Mouse (Mus musculus): Measurements from ENCODE around the gene Yars2.
"Not testable (repeated sequence)": the region's sequence is repeated elsewhere in the genome, so short reads cannot be mapped to it uniquely, and the experiment has no call there.

Yars2 gene

DNA sequence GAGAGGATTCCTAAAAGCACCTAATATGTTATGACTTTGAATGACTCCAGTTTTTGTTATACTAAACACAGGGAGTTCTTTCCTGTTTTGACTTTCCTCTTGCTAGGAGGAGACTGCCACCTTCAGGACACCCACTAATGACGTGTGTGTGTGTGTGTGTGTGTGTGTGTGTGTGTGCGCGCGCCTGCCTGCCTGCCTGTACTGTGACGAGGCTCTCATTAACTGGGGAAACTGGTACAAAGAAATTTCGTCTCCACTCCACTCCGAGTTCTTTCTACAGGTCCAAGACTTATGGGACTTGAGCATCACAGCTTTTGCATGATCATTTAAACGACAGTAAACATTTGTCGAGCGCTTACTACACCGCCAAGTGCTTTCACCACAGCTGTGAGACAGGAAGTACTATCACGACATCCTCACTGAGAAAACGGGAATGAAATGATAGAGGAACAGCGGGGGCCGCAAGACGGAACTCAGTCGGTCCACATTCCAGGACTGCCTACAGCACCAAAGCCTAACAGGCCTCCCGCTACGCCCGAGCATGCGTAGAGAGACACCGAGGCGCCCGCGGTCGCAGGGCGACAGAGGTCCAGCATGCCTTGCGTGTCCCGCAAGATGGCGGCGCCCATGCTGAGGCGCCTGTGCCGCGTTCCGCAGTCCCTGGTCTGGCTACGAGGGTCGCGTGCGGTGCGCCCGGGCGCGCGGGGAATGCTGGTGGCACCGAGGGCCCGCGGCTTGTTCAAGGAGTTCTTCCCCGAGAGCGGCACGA, at the start of gene Yars2:
TSS of gene Yars2 (plus strand) at position 597 of the 769 bp plus-strand sequence.
- DNase-seq (ENCODE audit: low spot score): peak; percentile 92

- no peak for DNase-seq (ENCODE audit: low spot score)
Observed at GRCm38 (mm10) chr16:16253326-16254074, 49.3 kb upstream of the Yars2 start.

GRCm38 (mm10) chr16:16255217-16255616, 47.5 kb upstream of the Yars2 start:
- no peak for DNase-seq (ENCODE audit: low spot score)

- no peak for DNase-seq (ENCODE audit: low spot score)
Observed at GRCm38 (mm10) chr16:16255874-16256273, 46.9 kb upstream of the Yars2 start.

DNA sequence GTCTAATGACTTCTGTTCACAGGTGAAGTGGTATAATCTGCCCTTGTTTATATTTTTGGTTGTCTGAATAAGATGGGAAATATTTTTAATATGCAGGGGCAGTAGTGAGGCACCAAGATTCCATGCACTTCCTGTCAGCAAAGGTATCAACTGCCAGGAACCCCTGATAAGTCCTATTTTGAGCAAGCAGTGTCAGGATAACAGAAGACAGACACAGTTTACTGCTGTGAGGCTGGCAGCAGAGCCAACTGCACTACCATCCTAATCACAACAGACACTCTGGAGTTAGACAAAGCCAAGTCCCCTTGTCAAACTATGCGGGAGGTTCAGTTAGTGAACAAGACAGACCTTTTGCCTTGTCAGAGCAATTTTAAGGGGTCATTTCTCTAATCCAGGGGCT, 46.1 kb upstream of the Yars2 start:
- DNase-seq (ENCODE audit: low spot score): no peak

DNA sequence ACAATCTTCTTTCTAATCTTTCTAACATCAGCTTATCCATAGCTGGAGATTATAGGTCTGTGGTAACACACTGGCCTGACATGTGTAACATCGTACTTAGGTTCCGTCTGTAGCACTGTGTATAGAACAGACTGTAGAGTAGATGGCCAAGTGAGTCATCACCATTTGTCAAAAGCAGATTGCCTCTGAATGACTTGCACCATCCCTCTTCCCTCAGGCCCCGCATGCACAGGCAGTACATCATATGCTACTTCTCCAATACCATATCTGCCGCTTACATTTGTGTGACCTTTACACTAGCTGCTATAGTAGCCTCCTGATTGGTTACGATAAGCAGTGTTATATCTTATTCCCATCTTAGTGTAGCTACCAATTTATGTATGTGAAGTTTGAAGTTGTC, 41.9 kb upstream of the Yars2 start:
- DNase-seq (ENCODE audit: low spot score): no peak

DNA sequence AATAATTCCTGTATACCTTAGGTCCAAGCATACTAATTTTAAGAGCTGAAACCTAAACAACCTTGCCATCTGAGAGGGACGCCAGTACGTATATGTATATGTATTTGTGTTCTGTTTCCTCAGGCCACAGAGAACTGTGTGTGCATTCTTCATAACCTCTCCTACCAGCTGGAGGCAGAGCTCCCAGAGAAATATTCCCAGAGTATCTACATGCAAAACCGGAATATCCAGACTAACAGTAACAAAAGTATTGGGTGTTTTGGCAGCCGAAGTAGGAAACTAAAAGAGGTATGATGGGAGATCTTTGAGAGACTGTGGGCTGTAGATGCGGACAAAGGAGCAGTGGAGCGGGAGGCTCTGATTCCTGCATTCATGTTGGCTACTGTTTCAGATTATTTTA, 41.3 kb upstream of the Yars2 start:
- peak; percentile 16 for DNase-seq (ENCODE audit: low spot score)

DNA sequence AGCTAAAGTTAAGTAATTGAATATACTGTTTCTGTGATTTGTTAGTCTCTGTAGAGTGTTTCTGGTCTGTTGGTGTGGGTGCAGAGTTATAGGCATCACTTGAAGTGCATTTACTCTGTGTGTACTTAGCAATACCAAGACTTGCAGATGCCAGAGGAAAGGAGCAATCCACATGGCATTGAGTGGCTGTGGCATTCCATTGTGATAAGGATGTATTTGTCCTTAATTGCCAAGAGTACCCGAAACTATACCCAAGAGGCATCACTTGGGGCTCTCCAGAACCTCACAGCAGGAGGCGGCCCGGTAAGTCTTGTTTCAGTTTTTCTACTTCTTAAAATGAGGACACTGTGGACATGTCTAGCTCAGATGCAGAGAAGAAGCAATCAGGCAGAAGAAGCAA, 40.3 kb upstream of the Yars2 start:
- DNase-seq (ENCODE audit: low spot score): peak; percentile 56

GRCm38 (mm10) chr16:16272978-16273377, 29.8 kb upstream of the Yars2 start:
- DNase-seq (ENCODE audit: low spot score): no peak

GRCm38 (mm10) chr16:16273752-16274151, 29.0 kb upstream of the Yars2 start:
- DNase-seq (ENCODE audit: low spot score): no peak

DNA sequence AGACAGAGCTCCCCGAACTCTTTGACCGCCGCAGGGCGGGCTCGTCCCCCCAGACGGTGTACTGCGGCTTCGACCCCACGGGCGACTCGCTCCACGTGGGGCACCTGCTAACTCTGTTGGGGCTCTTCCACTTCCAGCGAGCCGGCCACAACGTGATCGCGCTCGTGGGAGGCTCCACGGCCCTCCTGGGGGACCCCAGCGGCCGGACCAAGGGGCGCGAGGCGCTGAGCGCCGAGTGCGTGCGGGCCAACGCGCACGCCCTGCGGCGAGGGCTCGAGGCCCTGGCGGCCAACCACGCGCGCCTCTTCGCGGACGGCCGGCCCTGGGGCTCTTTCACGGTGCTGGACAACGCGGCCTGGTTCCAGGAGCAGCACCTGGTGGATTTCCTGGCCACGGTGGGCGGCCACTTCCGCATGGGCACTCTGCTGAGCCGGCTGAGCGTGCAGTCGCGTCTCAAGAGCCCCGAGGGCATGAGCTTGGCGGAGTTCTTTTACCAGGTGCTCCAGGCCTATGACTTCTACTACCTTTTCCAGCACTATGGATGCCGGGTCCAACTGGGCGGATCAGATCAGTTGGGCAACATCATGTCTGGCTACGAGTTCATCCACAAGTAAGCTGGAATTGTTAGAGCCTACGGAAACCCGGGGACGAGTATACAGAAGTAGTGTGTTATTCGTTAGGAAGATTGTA, 518 bp downstream of the Yars2 start:
- DNase-seq (ENCODE audit: low spot score): peak; percentile 20

GRCm38 (mm10) chr16:16303888-16304287, 1.1 kb downstream of the Yars2 start:
- no peak for DNase-seq (ENCODE audit: low spot score)

GRCm38 (mm10) chr16:16311319-16311718, 8.6 kb downstream of the Yars2 start:
- DNase-seq (ENCODE audit: low spot score): no peak

GRCm38 (mm10) chr16:16325775-16326336, 23.1 kb downstream of the Yars2 start:
- no peak for DNase-seq (ENCODE audit: low spot score)

- no peak for DNase-seq (ENCODE audit: low spot score)
Observed at GRCm38 (mm10) chr16:16346420-16346819, 43.7 kb downstream of the Yars2 start.

- no peak for DNase-seq (ENCODE audit: low spot score)
Observed at GRCm38 (mm10) chr16:16357908-16358307, 55.1 kb downstream of the Yars2 start.

DNA sequence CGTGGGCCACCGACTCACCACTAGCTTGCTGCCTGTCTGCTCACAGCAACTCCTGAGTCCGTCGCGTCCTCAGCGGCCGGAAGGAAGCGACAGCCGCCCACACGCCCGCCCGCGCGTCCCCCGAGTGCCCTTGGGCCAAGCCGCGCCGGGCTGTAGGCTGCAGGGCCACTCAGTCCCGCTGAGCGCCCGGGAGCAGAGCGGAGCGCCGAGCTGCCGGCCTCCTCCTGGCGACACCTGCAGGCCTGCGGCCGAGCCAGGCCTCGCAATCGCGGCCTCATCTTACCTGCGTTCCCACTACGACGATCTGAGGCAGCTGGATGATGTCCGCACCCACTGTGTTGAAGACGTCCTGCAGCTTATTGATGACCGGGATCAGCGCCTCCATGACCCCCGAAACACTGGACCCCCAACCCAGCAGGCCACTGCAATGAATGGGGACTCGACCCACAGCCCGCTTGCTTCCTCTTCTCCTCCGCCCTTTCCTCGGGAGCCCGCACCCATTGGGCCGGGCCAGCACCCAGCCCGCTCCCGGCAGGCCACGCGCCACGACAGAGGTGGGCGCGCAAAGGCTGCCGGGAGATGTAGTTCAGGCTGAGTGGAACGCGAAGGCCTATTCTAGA, 55.8 kb downstream of the Yars2 start, which contains the start of gene Dnm1l:
TSS of gene Dnm1l (minus strand) at position 479 of the 620 bp plus-strand sequence.
- DNase-seq (ENCODE audit: low spot score): peak; percentile 93

DNA sequence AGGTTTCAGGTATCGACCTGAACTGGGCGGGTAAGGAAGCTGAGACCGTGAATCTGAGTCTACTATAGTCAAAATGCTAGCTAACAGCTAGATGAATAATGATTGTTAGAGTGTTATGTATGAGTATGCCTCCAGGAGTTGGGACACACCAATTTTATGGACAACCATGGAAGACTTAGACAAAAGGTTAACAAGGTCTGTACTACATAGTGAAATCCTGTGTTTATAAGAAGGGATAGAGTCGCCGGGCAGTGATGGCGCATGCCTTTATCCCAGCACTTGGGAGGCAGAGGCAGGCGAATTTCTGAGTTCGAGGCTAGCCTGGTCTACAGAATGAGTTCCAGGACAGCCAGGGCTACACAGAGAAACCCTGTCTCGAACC, 56.3 kb downstream of the Yars2 start:
- not testable (repeated sequence) for DNase-seq (ENCODE audit: low spot score)

All from lung, postnatal 25 days (tissue).